Mouse (Mus musculus) heart, embryonic 10.5 days (tissue): ENCODE results near the gene Mospd2. TPM values are rescaled to one million over a fixed set of nuclear protein-coding genes. Genes with fewer than 3 reads are reported as not detected.

Experiments used
- DNase-seq: peaks from one replicate; pipeline ENCODE4 v3.0.0-alpha.2; 2017; ENCODE audit warnings: low spot score
- H3K27ac ChIP-seq: fragments of 300-500 bp; sonication (generic); 2 replicates; pipeline ENCODE4 v1.5.1; 2016; ENCODE audit warnings: mild to moderate bottlenecking
- H3K27me3 ChIP-seq: fragments of 300-500 bp; sonication (generic); 2 replicates; pipeline ENCODE4 v1.6.1; 2016; ENCODE audit warnings: mild to moderate bottlenecking; ENCODE audit not compliant: poor library complexity, insufficient read depth, severe bottlenecking
- H3K36me3 ChIP-seq: fragments of 300-500 bp; sonication (generic); 2 replicates; pipeline ENCODE4 v1.6.1; 2016; ENCODE audit warnings: mild to moderate bottlenecking, moderate library complexity
- H3K4me1 ChIP-seq: fragments of 300-500 bp; sonication (generic); 2 replicates; pipeline ENCODE4 v1.6.1; 2016; ENCODE audit warnings: mild to moderate bottlenecking
- H3K4me3 ChIP-seq: fragments of 300-500 bp; sonication (generic); 2 replicates; pipeline ENCODE4 v1.5.1; 2016; ENCODE audit warnings: mild to moderate bottlenecking, moderate library complexity
- H3K9me3 ChIP-seq: fragments of 300-500 bp; sonication (generic); 2 replicates; pipeline ENCODE4 v1.6.1; 2016; ENCODE audit warnings: mild to moderate bottlenecking, moderate library complexity
- WGBS: fragments of 180-500 bp; shearing (Covaris S2); methylation state at CpG from one replicate; pipeline ENCODE4 v1.1.7; 2016; 5-methylcytosine and 5-hydroxymethylcytosine counted together
- polyA plus RNA-seq: library from polyadenylated mRNA; unstranded; fragments of >200 nt; fragmentation: Nextera tagmentation; extraction: Ambion mirVana; gene quantifications from 2 replicates; pipeline ENCODE4 v1.2.1, GENCODE M21; 2016

The Mospd2 gene
- polyA plus RNA-seq: 10.9 and 11.4 TPM in 2 replicates

- Histone ChIP-seq H3K4me3 (peak within 1 kb of the TSS; percentile 64), H3K9me3 (no peaks in the 10 kb centered on the region), H3K4me1 (no peaks in the 10 kb centered on the region), H3K27me3 (no peaks in the 10 kb centered on the region), H3K36me3 (no peaks in the 10 kb centered on the region), H3K27ac (peak within 1 kb of the TSS; percentile 81)
- peak; percentile 97 for DNase-seq
- 9% methylated on average over 25 of the region's 26 CpGs for WGBS
Observed at GRCm38 (mm10) chrX:164980193-164980775, at the start of gene Mospd2, which contains the start of gene Fancb. Gene Mospd2 (minus strand): TSS chrX:164980375. Gene Fancb (plus strand): TSS chrX:164980592.

GRCm38 (mm10) chrX:165004779-165005324, 24.7 kb upstream of the Mospd2 start, which contains the start of gene Gm17604:
Gene Gm17604 (minus strand): TSS chrX:165004829.
- Histone ChIP-seq H3K4me1 (no peaks in the 10 kb centered on the region), H3K27ac (no peak within 1 kb of the TSS), H3K36me3 (no peaks in the 10 kb centered on the region), H3K9me3 (no peaks in the 10 kb centered on the region), H3K4me3 (no peak within 1 kb of the TSS), H3K27me3 (0 out of 2 replicates have a peak, but pooled peaks cover 6% of the 10 kb centered on the region)
- DNase-seq: no peak

GRCm38 (mm10) chrX:165003141-165003540, 23.0 kb upstream of the Mospd2 start:
- Histone ChIP-seq H3K36me3 (no peaks in the 10 kb centered on the region), H3K9me3 (no peaks in the 10 kb centered on the region), H3K4me3 (no peak overlapping the region), H3K27me3 (0 out of 2 replicates have a peak, but pooled peaks cover 6% of the 10 kb centered on the region), H3K4me1 (no peaks in the 10 kb centered on the region), H3K27ac (no peak overlapping the region)
- WGBS: 32% methylated on average over 4 of the region's 4 CpGs
- DNase-seq: no peak

GRCm38 (mm10) chrX:164978866-164979265, 1.3 kb downstream of the Mospd2 start:
- Histone ChIP-seq H3K27me3 (no peaks in the 10 kb centered on the region), H3K36me3 (no peaks in the 10 kb centered on the region), H3K4me3 (no peak overlapping the region), H3K27ac (no peak overlapping the region), H3K4me1 (no peaks in the 10 kb centered on the region), H3K9me3 (no peaks in the 10 kb centered on the region)
- 93% methylated on average over 2 of the region's 2 CpGs for WGBS
- no peak for DNase-seq

GRCm38 (mm10) chrX:164971206-164971605, 9.0 kb downstream of the Mospd2 start:
- H3K36me3 ChIP-seq: no peaks in the 10 kb centered on the region
- H3K4me3 ChIP-seq: no peak overlapping the region
- no peaks in the 10 kb centered on the region for H3K4me1 ChIP-seq
- DNase-seq: no peak
- H3K27me3 ChIP-seq: no peaks in the 10 kb centered on the region
- WGBS: 74% methylated on average over 3 of the region's 3 CpGs
- H3K9me3 ChIP-seq: no peaks in the 10 kb centered on the region
- H3K27ac ChIP-seq: no peak overlapping the region

- Histone ChIP-seq H3K9me3 (no peaks in the 10 kb centered on the region), H3K4me3 (no peak overlapping the region), H3K27ac (no peak overlapping the region), H3K4me1 (no peaks in the 10 kb centered on the region), H3K27me3 (no peaks in the 10 kb centered on the region), H3K36me3 (peaks cover 4% of the 10 kb centered on the region; the same call in 1 of the 2 replicates)
- no peak for DNase-seq
- WGBS: 83% methylated on average over 3 of the region's 3 CpGs
Observed at GRCm38 (mm10) chrX:164965750-164966448, 14.3 kb downstream of the Mospd2 start.

GRCm38 (mm10) chrX:164952601-164953375, 27.4 kb downstream of the Mospd2 start:
- H3K27me3 ChIP-seq: no peaks in the 10 kb centered on the region
- no peaks in the 10 kb centered on the region for H3K4me1 ChIP-seq
- H3K4me3 ChIP-seq: no peak overlapping the region
- no peak overlapping the region for H3K27ac ChIP-seq
- WGBS: 76% methylated on average over 5 of the region's 5 CpGs
- no peaks in the 10 kb centered on the region for H3K9me3 ChIP-seq
- H3K36me3 ChIP-seq: peaks cover 5% of the 10 kb centered on the region; the same call in 1 of the 2 replicates
- no peak for DNase-seq

- Histone ChIP-seq H3K4me3 (no peak overlapping the region), H3K27ac (no peak overlapping the region), H3K4me1 (no peaks in the 10 kb centered on the region), H3K36me3 (peaks cover 5% of the 10 kb centered on the region; the same call in 1 of the 2 replicates), H3K27me3 (no peaks in the 10 kb centered on the region), H3K9me3 (no peaks in the 10 kb centered on the region)
- 71% methylated on average over 11 of the region's 11 CpGs for WGBS
- DNase-seq: no peak
Observed at GRCm38 (mm10) chrX:164951858-164952576, 28.2 kb downstream of the Mospd2 start.

- H3K9me3 ChIP-seq: no peaks in the 10 kb centered on the region
- H3K4me3 ChIP-seq: no peak overlapping the region
- no peak for DNase-seq
- peaks cover 14% of the 10 kb centered on the region for H3K36me3 ChIP-seq
- WGBS: 93% methylated on average over 5 of the region's 5 CpGs
- no peaks in the 10 kb centered on the region for H3K4me1 ChIP-seq
- H3K27ac ChIP-seq: no peak overlapping the region
- no peaks in the 10 kb centered on the region for H3K27me3 ChIP-seq
Observed at GRCm38 (mm10) chrX:164941540-164941939, 38.6 kb downstream of the Mospd2 start.

GRCm38 (mm10) chrX:164912993-164913392, 67.2 kb downstream of the Mospd2 start:
- Histone ChIP-seq H3K27me3 (no peaks in the 10 kb centered on the region), H3K4me3 (no peak overlapping the region), H3K9me3 (no peaks in the 10 kb centered on the region), H3K27ac (no peak overlapping the region), H3K4me1 (no peaks in the 10 kb centered on the region), H3K36me3 (no peaks in the 10 kb centered on the region)
- WGBS: 41% methylated on average over 3 of the region's 3 CpGs
- no peak for DNase-seq

GRCm38 (mm10) chrX:164912186-164912585, 68.0 kb downstream of the Mospd2 start:
- WGBS: 69% methylated on average over 4 of the region's 4 CpGs
- no peak overlapping the region for H3K4me3 ChIP-seq

GRCm38 (mm10) chrX:164901847-164902246, 78.3 kb downstream of the Mospd2 start:
- H3K4me1 ChIP-seq: no peaks in the 10 kb centered on the region
- 74% methylated on average over 2 of the region's 2 CpGs for WGBS
- no peak overlapping the region for H3K27ac ChIP-seq
- no peak overlapping the region for H3K4me3 ChIP-seq
- H3K27me3 ChIP-seq: no peaks in the 10 kb centered on the region
- H3K9me3 ChIP-seq: no peaks in the 10 kb centered on the region
- H3K36me3 ChIP-seq: no peaks in the 10 kb centered on the region
- no peak for DNase-seq

More at GRCm38 (mm10) chrX:164912186-164912585, 68.0 kb downstream of the Mospd2 start:
- no peaks in the 10 kb centered on the region for H3K36me3 ChIP-seq
- no peak for DNase-seq
- H3K27ac ChIP-seq: no peak overlapping the region
- no peaks in the 10 kb centered on the region for H3K9me3 ChIP-seq
- H3K27me3 ChIP-seq: no peaks in the 10 kb centered on the region
- no peaks in the 10 kb centered on the region for H3K4me1 ChIP-seq
